Mouse (Mus musculus) stomach, embryonic 15.5 days (tissue): ENCODE data around the gene Med13. TPM values are rescaled to one million over a fixed set of nuclear protein-coding genes. Genes with fewer than 3 reads are reported as not detected.
"Not testable (repeated sequence)": the region's sequence is repeated elsewhere in the genome, so short reads cannot be mapped to it uniquely, and the experiment has no call there.

Source experiments
- ATAC-seq: fragments of 200-750 bp; cut with Nextera tagmentation; 2 replicates; pipeline ENCODE4 v1.8.0; 2017; ENCODE audit warnings: low read depth, moderate number of reproducible peaks, moderate TSS enrichment; ENCODE audit not compliant: insufficient read depth, low FRiP score
- H3K27ac ChIP-seq: fragments of 300-500 bp; sonication (generic); 2 replicates; pipeline ENCODE4 v1.5.1; 2015; ENCODE audit warnings: mild to moderate bottlenecking, inconsistent platforms
- H3K27me3 ChIP-seq: fragments of 300-500 bp; sonication (generic); replicated peaks from 2 replicates; pipeline ENCODE4 v1.6.1; 2015; ENCODE audit warnings: inconsistent platforms
- H3K36me3 ChIP-seq: fragments of 300-500 bp; sonication (generic); 2 replicates; pipeline ENCODE4 v1.6.1; 2015; ENCODE audit warnings: inconsistent platforms
- H3K4me1 ChIP-seq: fragments of 300-500 bp; sonication (generic); 2 replicates; pipeline ENCODE4 v1.6.1; 2015; ENCODE audit warnings: inconsistent platforms
- H3K4me2 ChIP-seq: fragments of 300-500 bp; sonication (generic); 2 replicates; pipeline ENCODE4 v1.6.1; 2015; ENCODE audit warnings: mild to moderate bottlenecking, inconsistent platforms
- H3K4me3 ChIP-seq: fragments of 300-500 bp; sonication (generic); replicated peaks from 2 replicates; pipeline ENCODE4 v1.5.1; 2015; ENCODE audit warnings: inconsistent platforms
- H3K9ac ChIP-seq: fragments of 300-500 bp; sonication (generic); 2 replicates; pipeline ENCODE4 v1.6.1; 2015; ENCODE audit warnings: inconsistent platforms
- H3K9me3 ChIP-seq: fragments of 300-500 bp; sonication (generic); 2 replicates; pipeline ENCODE4 v1.6.1; 2016; ENCODE audit warnings: inconsistent platforms
- WGBS: fragments of 180-500 bp; shearing (Covaris S2); methylation state at CpG from one replicate; pipeline ENCODE4 v1.1.7; 2015; 5-methylcytosine and 5-hydroxymethylcytosine counted together
- polyA plus RNA-seq: library from polyadenylated mRNA; unstranded; fragments of >200 nt; fragmentation: Nextera tagmentation; extraction: Ambion mirVana; gene quantifications from 2 replicates; pipeline ENCODE4 v1.2.1, GENCODE M21; 2015

Med13 gene
- polyA plus RNA-seq, 1 experiment from 2014 or later: 8.6 TPM

GRCm38 (mm10) chr11:86348872-86349271 lies 8.5 kb downstream of the Med13 start:
- no peaks in the 10 kb centered on the region for H3K9me3 ChIP-seq
- no peaks in the 10 kb centered on the region for H3K27me3 ChIP-seq
- H3K36me3 ChIP-seq: peaks cover 8% of the 10 kb centered on the region
- H3K9ac ChIP-seq: no peak overlapping the region
- no peak overlapping the region for H3K4me2 ChIP-seq
- no peak overlapping the region for H3K4me3 ChIP-seq
- no peak overlapping the region for H3K27ac ChIP-seq
- H3K4me1 ChIP-seq: no peaks in the 10 kb centered on the region
- no peak for ATAC-seq

- 54% methylated on average over 5 of the region's 5 CpGs for WGBS
- no peaks in the 10 kb centered on the region for H3K9me3 ChIP-seq
- H3K4me1 ChIP-seq: no peaks in the 10 kb centered on the region
- H3K36me3 ChIP-seq: peaks cover 8% of the 10 kb centered on the region
- ATAC-seq: no peak
- no peaks in the 10 kb centered on the region for H3K27me3 ChIP-seq
- no peak overlapping the region for H3K27ac ChIP-seq
- H3K4me2 ChIP-seq: no peak overlapping the region
- no peak overlapping the region for H3K4me3 ChIP-seq
- H3K9ac ChIP-seq: no peak overlapping the region
Measured at GRCm38 (mm10) chr11:86347387-86348122, 9.8 kb downstream of the Med13 start.

- Histone ChIP-seq H3K4me1 (no peaks in the 10 kb centered on the region), H3K4me3 (no peak overlapping the region), H3K27ac (no peak overlapping the region), H3K4me2 (no peak overlapping the region), H3K36me3 (peaks cover 12% of the 10 kb centered on the region), H3K9ac (no peak overlapping the region), H3K9me3 (no peaks in the 10 kb centered on the region), H3K27me3 (no peaks in the 10 kb centered on the region)
- no peak for ATAC-seq
- WGBS: 59% methylated on average over 3 of the region's 3 CpGs
Measured at GRCm38 (mm10) chr11:86346525-86346924, 10.9 kb downstream of the Med13 start.

GRCm38 (mm10) chr11:86344940-86345339 lies 12.5 kb downstream of the Med13 start:
- H3K9ac ChIP-seq, H3K4me2 ChIP-seq, H3K27ac ChIP-seq, H3K4me1 ChIP-seq, H3K9me3 ChIP-seq, H3K4me3 ChIP-seq, ATAC-seq, H3K27me3 ChIP-seq: not testable (repeated sequence)
- 93% methylated on average over 1 of the region's 1 CpGs for WGBS
- H3K36me3 ChIP-seq: peaks cover 12% of the 10 kb centered on the region

GRCm38 (mm10) chr11:86324251-86324650 lies 33.2 kb downstream of the Med13 start:
- no peak overlapping the region for H3K9ac ChIP-seq
- no peak for ATAC-seq
- 75% methylated on average over 5 of the region's 5 CpGs for WGBS
- no peak overlapping the region for H3K4me2 ChIP-seq
- H3K9me3 ChIP-seq: no peaks in the 10 kb centered on the region
- no peaks in the 10 kb centered on the region for H3K4me1 ChIP-seq
- H3K4me3 ChIP-seq: no peak overlapping the region
- no peak overlapping the region for H3K27ac ChIP-seq
- no peaks in the 10 kb centered on the region for H3K27me3 ChIP-seq
- H3K36me3 ChIP-seq: peaks cover 10% of the 10 kb centered on the region; the same call in 1 of the 2 replicates

GRCm38 (mm10) chr11:86314992-86315391 lies 42.4 kb downstream of the Med13 start:
- not testable (repeated sequence) for H3K4me2 ChIP-seq, H3K4me1 ChIP-seq, H3K4me3 ChIP-seq, ATAC-seq, H3K27ac ChIP-seq, H3K27me3 ChIP-seq, H3K9ac ChIP-seq, H3K9me3 ChIP-seq
- H3K36me3 ChIP-seq: peaks cover 12% of the 10 kb centered on the region; the same call in 1 of the 2 replicates
- WGBS: 79% methylated on average over 3 of the region's 3 CpGs

- H3K27me3 ChIP-seq: no peaks in the 10 kb centered on the region
- ATAC-seq: no peak
- no peak overlapping the region for H3K9ac ChIP-seq
- no peaks in the 10 kb centered on the region for H3K4me1 ChIP-seq
- no peak overlapping the region for H3K4me3 ChIP-seq
- WGBS: 68% methylated on average over 6 of the region's 6 CpGs
- peaks cover 9% of the 10 kb centered on the region; the same call in 1 of the 2 replicates for H3K36me3 ChIP-seq
- H3K9me3 ChIP-seq: no peaks in the 10 kb centered on the region
- H3K4me2 ChIP-seq: no peak overlapping the region
- H3K27ac ChIP-seq: no peak overlapping the region
Measured at GRCm38 (mm10) chr11:86310280-86310679, 47.1 kb downstream of the Med13 start.

- H3K36me3 ChIP-seq: peaks cover 13% of the 10 kb centered on the region
- 94% methylated on average over 10 of the region's 10 CpGs for WGBS
Measured at GRCm38 (mm10) chr11:86292201-86292600, 65.2 kb downstream of the Med13 start.

GRCm38 (mm10) chr11:86291714-86292113 lies 65.7 kb downstream of the Med13 start:
- no peak for ATAC-seq
- H3K27me3 ChIP-seq: no peaks in the 10 kb centered on the region
- H3K36me3 ChIP-seq: peaks cover 13% of the 10 kb centered on the region
- no peak overlapping the region for H3K9ac ChIP-seq
- 93% methylated on average over 6 of the region's 6 CpGs for WGBS
- H3K9me3 ChIP-seq: no peaks in the 10 kb centered on the region
- H3K4me2 ChIP-seq: no peak overlapping the region
- H3K27ac ChIP-seq: no peak overlapping the region
- H3K4me1 ChIP-seq: no peaks in the 10 kb centered on the region
- no peak overlapping the region for H3K4me3 ChIP-seq

More at GRCm38 (mm10) chr11:86292201-86292600, 65.2 kb downstream of the Med13 start:
- H3K4me2 ChIP-seq, H3K4me3 ChIP-seq, H3K4me1 ChIP-seq, H3K27ac ChIP-seq, H3K27me3 ChIP-seq, H3K9me3 ChIP-seq, ATAC-seq, H3K9ac ChIP-seq: not testable (repeated sequence)

- Histone ChIP-seq H3K9ac (no peak overlapping the region), H3K27me3 (no peaks in the 10 kb centered on the region), H3K27ac (no peak overlapping the region), H3K9me3 (no peaks in the 10 kb centered on the region), H3K4me3 (no peak overlapping the region), H3K4me2 (no peak overlapping the region), H3K36me3 (peaks cover 25% of the 10 kb centered on the region), H3K4me1 (no peaks in the 10 kb centered on the region)
- WGBS: 80% methylated on average over 8 of the region's 8 CpGs
- peak; percentile 65 for ATAC-seq
Measured at GRCm38 (mm10) chr11:86285729-86286128, 71.7 kb downstream of the Med13 start.

GRCm38 (mm10) chr11:86278442-86279102 lies 78.8 kb downstream of the Med13 start:
- H3K27ac ChIP-seq: no peak overlapping the region
- no peaks in the 10 kb centered on the region for H3K27me3 ChIP-seq
- no peaks in the 10 kb centered on the region for H3K4me1 ChIP-seq
- no peaks in the 10 kb centered on the region for H3K9me3 ChIP-seq
- no peak overlapping the region for H3K4me3 ChIP-seq
- WGBS: 95% methylated on average over 6 of the region's 6 CpGs
- H3K4me2 ChIP-seq: no peak overlapping the region
- ATAC-seq: no peak
- no peak overlapping the region for H3K9ac ChIP-seq
- peaks cover 32% of the 10 kb centered on the region; the same call in 1 of the 2 replicates for H3K36me3 ChIP-seq

- peak within 1 kb of the TSS; percentile 60 for H3K9ac ChIP-seq
- H3K9me3 ChIP-seq: no peaks in the 10 kb centered on the region
- ATAC-seq: peak; percentile 91
- WGBS: 6% methylated on average over 32 of the region's 32 CpGs
- H3K4me1 ChIP-seq: no peaks in the 10 kb centered on the region; the same call in 1 of the 2 replicates
- peak within 1 kb of the TSS; percentile 73 for H3K27ac ChIP-seq
- H3K36me3 ChIP-seq: peaks cover 3% of the 10 kb centered on the region; the same call in 1 of the 2 replicates
- H3K4me3 ChIP-seq: peak within 1 kb of the TSS; percentile 73
- no peaks in the 10 kb centered on the region for H3K27me3 ChIP-seq
- H3K4me2 ChIP-seq: peak within 1 kb of the TSS; percentile 64
Measured at GRCm38 (mm10) chr11:86257460-86258076, 99.8 kb downstream of the Med13 start, which contains the start of gene Ints2. TSS of gene Ints2 (minus strand) at chr11:86257575.
